Mouse (Mus musculus): Measurements from ENCODE around the gene Olfr1220. TPM values are rescaled to one million over a fixed set of nuclear protein-coding genes. Genes with fewer than 3 reads are reported as not detected.

Olfr1220 gene
- not detected for total RNA-seq (2021)
- long read RNA-seq: 0 reads

- no peak for DNase-seq (ENCODE audit: low spot score in 2 of 2)
These were observed at the start of gene Olfr1220 for GRCm38 (mm10) chr2:89106735-89107134. Olfr1220 (minus strand) TSS chr2:89106835.

GRCm38 (mm10) chr2:89151460-89151859, 44.8 kb upstream of the Olfr1220 start, which contains the start of gene Olfr1223:
Olfr1223 (minus strand) TSS chr2:89151560.
- no peak for DNase-seq (ENCODE audit: low spot score in 2 of 2)

DNA sequence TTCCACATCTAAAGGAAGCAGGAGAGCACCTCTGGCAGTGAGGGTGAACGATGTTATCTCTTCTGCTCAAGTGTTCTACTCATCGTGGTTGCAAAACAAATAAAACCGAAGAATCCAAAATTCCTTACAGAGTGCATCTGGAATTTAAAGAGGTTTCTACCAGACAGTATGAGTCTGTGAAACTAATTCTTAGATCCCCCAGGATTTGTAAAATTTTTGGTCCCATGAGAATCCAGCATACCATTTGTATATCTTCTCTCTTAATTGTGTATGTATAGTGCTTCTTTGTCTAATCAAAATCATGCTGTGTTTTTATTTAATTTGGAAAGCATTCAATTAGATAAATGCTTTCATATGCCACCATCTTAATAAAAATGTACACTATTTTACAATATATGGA, 26.3 kb upstream of the Olfr1220 start, which contains the start of gene Olfr1222:
Gene Olfr1222, minus strand, starts transcription at position 101 of the 400 bp plus-strand sequence.
- no peak for DNase-seq (ENCODE audit: low spot score in 2 of 2)

DNA sequence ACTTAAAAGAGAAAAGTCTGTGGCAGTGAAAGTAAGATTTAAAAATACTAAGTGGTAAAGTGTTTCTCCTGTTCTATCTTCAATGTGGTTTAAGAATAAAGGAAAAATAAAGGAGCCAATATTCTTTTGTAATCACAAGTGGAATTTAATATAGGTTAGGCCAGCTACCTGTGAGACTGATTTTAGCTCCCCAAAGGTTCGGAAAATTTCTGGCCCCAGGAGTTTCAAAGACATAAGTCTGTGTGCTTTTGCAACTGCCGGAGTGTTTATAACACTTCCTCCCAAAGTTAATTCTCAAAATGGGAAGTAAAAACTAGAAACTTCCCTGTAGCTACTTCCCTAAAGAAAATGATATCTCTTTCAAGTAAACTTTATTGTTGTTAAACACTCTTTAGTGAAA, 10.5 kb upstream of the Olfr1220 start, which contains the start of gene Olfr1221:
Gene Olfr1221, minus strand, starts transcription at position 101 of the 400 bp plus-strand sequence.
- DNase-seq (ENCODE audit: low spot score in 2 of 2): no peak

- no peak for DNase-seq (ENCODE audit: low spot score in 2 of 2)
These were observed 984 bp downstream of the Olfr1220 start for GRCm38 (mm10) chr2:89105651-89106050.

GRCm38 (mm10) chr2:89093848-89094247, 12.8 kb downstream of the Olfr1220 start:
- no peak for DNase-seq (ENCODE audit: low spot score in 2 of 2)

DNA sequence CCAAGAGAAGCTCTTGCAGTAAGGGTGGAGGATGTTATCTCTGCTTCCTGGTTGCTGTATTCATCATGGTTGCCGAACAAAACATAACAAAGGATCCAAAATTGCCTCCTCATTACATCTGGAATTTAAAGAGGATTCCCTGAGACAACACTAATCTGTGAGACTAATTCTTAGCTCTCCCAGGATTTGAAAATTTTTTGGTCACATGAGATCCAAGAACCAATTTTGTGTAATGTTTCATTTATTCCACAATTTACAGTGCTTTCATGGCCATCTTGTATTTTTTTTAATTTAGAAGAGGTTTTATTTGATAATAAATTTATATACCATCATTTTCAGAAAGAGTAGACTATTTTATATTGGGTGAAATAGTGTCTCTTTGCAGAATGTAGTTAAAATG, 23.2 kb downstream of the Olfr1220 start, which contains the start of gene Olfr1219:
Gene Olfr1219, minus strand, starts transcription at position 101 of the 400 bp plus-strand sequence.
- no peak for DNase-seq (ENCODE audit: low spot score in 2 of 2)

DNA sequence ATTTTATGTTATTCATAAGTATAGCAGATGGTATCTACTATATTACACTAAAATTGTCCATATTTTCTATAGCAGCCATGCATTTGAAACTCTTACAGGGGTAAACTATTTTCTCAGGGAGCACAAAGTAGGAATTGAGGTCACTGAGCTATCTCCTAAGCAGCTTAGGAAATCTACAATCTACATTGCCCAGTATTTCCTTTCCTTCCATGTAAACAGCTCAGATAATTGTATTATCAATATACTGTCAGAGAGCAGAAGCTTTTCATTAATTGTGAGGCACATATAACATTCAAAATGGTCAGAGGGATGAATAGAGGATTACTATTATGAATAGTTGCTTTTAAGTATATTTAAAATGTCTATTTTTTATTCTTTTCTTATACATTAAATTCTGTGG, 25.1 kb downstream of the Olfr1220 start:
- DNase-seq (ENCODE audit: low spot score in 2 of 2): no peak

DNA sequence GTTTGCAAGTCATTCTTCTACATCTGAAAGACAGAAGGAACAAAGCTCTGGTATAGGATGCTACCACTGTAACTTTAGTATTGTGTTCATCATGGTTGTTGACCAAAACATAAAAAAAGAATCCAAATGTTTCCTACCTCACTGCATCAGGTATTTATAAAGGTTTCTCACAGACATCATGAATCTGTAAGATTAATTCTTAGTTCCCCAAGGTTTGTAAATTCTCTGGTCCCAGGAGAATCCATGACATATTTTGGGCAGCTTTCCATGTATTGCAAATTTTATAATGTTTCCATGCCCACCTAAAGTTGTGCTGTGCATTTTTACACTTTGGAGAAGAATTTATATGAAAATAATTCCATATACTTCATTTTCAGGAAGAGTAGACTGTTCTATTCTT, 45.5 kb downstream of the Olfr1220 start, which contains the start of gene Olfr1218:
Gene Olfr1218, minus strand, starts transcription at position 101 of the 400 bp plus-strand sequence.
- no peak for DNase-seq (ENCODE audit: low spot score in 2 of 2)

Other genes with a start within 250 kb of the Olfr1220 start
- gene Olfr1206, start 243.6 kb downstream of the Olfr1220 start, total RNA-seq (2021): not detected
- gene Olfr1208, start 204.5 kb downstream of the Olfr1220 start, total RNA-seq (2021): not detected
- gene Olfr1209, start 191.7 kb downstream of the Olfr1220 start, total RNA-seq (2021): not detected
- gene Olfr1211, start 168.7 kb downstream of the Olfr1220 start, total RNA-seq (2021): not detected
- not detected for gene Olfr1212, start 152.9 kb downstream of the Olfr1220 start, total RNA-seq (2021)
- not detected for gene Gm13762, start 126.6 kb downstream of the Olfr1220 start, total RNA-seq (2021)
- not detected for gene Olfr1214, start 114.2 kb downstream of the Olfr1220 start, total RNA-seq (2021)
- gene Olfr1215, start 99.9 kb downstream of the Olfr1220 start, total RNA-seq (2021): not detected
- gene Olfr1216, start 88.5 kb downstream of the Olfr1220 start, total RNA-seq (2021): not detected
- gene Olfr1217, start 74.8 kb downstream of the Olfr1220 start, total RNA-seq (2021): not detected
- gene Olfr1218, start 45.6 kb downstream of the Olfr1220 start, total RNA-seq (2021): not detected
- gene Olfr1219, start 23.3 kb downstream of the Olfr1220 start, total RNA-seq (2021): not detected
- gene Olfr1221, start 10.4 kb upstream of the Olfr1220 start, total RNA-seq (2021): not detected
- not detected for gene Olfr1222, start 26.2 kb upstream of the Olfr1220 start, total RNA-seq (2021)
- gene Olfr1223, start 44.7 kb upstream of the Olfr1220 start, total RNA-seq (2021): not detected
- gene Olfr1224-ps1, start 57.3 kb upstream of the Olfr1220 start, total RNA-seq (2021): not detected
- not detected for gene Olfr1225, start 67.8 kb upstream of the Olfr1220 start, total RNA-seq (2021)
- not detected for gene Olfr1226, start 93.2 kb upstream of the Olfr1220 start, total RNA-seq (2021)
- gene Olfr1228, start 147.2 kb upstream of the Olfr1220 start, total RNA-seq (2021): not detected
- not detected for gene Olfr1229, start 181.2 kb upstream of the Olfr1220 start, total RNA-seq (2021)
- not detected for gene Olfr1230, start 190.4 kb upstream of the Olfr1220 start, total RNA-seq (2021)
- gene Olfr1231, start 200.2 kb upstream of the Olfr1220 start, total RNA-seq (2021): not detected
- gene Olfr1232, start 222.8 kb upstream of the Olfr1220 start, total RNA-seq (2021): not detected
- not detected for gene Olfr1233, start 235.6 kb upstream of the Olfr1220 start, total RNA-seq (2021)